Mouse (Mus musculus) leukemia stem cell, adult 10-12 weeks (primary cell): ENCODE measurements around the gene Spg20. TPM values are rescaled to one million over a fixed set of nuclear protein-coding genes. Genes with fewer than 3 reads are reported as not detected.

Experiments used
- polyA plus RNA-seq: library from polyadenylated mRNA; stranded (reverse); fragments of >175 nt; gene quantifications from 2 replicates; pipeline ENCODE4 v1.2.3, GENCODE M21; 2012; ENCODE audit warnings: low replicate concordance

The Spg20 gene
- 8.9 and 9.8 TPM in 2 replicates for polyA plus RNA-seq

DNA sequence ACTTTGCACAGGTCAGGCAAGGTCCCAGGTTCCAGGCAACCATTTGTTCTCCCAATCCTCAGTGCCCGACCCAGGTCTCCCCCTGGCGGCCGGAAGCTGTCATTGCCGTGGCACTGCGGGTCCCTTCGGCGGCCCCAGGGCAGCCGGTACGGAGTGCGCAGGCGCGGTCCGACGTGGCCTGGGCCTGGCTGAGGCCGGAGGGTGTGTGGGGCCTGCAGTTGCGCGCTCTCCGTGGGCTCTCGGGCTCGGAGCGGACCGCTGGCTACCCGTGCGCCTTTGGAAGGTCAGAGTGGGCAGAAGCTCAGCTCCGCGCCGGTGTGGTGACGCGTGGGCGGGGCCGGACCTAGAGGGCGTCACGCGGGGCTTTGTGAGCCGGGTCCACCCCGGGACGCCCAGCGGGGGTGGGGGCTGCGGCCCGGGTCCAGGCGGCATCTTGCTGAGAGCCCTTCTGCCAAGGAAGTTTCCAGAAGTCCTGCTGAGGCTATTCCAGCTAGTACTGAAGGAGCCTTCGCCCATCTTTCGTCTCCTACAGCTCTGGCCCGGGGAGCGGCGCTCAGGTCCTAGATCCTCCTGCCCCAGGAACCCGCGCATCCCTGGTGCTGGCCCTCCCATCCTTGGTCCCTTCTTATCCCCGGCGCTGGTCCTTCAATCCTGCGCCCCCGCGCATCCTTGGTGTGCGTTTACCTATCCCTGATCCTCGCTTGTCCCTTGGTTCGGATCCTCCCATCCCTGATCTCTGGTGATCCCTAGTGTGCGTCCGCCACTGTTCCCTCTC is at the start of gene Spg20:
TSS of gene Spg20 (plus strand) at position 174 of the 775 bp plus-strand sequence.

DNA sequence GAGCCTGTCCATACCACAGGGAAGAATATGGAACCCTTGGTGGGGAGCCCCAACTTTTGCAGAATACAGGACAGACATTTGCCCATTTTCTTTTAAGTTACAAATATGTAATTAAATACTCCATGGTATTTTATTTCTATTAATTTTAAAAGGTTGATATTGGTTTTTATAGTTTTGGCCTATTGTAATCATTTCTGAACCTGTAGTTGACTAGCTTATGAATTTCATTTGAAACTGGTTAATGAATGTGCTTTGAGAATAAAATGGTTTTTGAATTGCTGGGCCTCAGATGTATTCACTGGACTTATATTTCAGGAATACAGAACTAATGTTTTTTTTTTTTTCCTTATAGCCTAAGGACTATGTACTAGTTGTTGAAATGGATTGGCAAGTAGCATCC is 25.1 kb downstream of the Spg20 start, which contains the start of gene Ccdc169:
TSS of gene Ccdc169 (plus strand) at position 301 of the 400 bp plus-strand sequence.

DNA sequence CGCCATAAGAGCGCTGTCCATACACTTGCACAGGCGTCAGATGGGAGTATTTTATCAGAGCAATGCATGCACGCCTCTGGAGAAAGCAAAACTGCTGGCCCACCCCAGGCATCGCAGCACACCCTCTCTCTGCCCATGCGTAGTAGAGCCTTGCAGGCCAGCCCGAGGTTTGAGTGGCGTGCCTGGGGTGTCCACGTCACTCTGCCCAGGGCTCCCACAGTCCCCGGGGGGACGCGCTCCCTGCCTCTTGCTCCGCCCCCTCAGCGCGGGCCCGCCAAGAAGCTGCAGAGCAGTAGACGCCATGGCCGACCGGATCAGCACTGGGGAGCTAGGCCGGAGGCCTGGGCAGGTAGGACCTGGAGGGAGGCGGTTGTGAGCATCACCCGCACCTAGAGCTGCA is 69.9 kb downstream of the Spg20 start, which contains the start of gene Sohlh2:
TSS of gene Sohlh2 (plus strand) at position 263 of the 400 bp plus-strand sequence.

Other genes starting within 250 kb of the Spg20 start
- not detected in 2 replicates for gene Sertm1, start 196.2 kb upstream of the Spg20 start, polyA plus RNA-seq
- 0.26 TPM in 1 of 2 replicates, not detected in the other for gene Ccna1, start 56.6 kb upstream of the Spg20 start, polyA plus RNA-seq
- gene Ccdc169, start 25.2 kb downstream of the Spg20 start, polyA plus RNA-seq: not detected in 2 replicates
- not detected in 2 replicates for gene Sohlh2, start 69.9 kb downstream of the Spg20 start, polyA plus RNA-seq
- 0.36 and 0.99 TPM in 2 replicates for gene Dclk1, start 130.3 kb downstream of the Spg20 start, polyA plus RNA-seq